Mouse (Mus musculus) kidney, postnatal 36 days (tissue): ENCODE measurements around the gene Fgfr2.

Experiments used
- DNase-seq, 2 experiments: peaks; one replicate each; pipeline ENCODE4 v3.0.0; 2021 to 2022; ENCODE audit warnings: mixed read lengths in 2 of 2

Fgfr2 gene

GRCm38 (mm10) chr7:131882824-131883223 is 1240.3 kb downstream of the Fgfr2 start:
- no peak for DNase-seq

- peak; percentile 42 to 85 for DNase-seq
Observed at GRCm38 (mm10) chr7:131881876-131882615, 1241.1 kb downstream of the Fgfr2 start.

- DNase-seq, result no peak
Observed at GRCm38 (mm10) chr7:131880150-131880549, 1243.0 kb downstream of the Fgfr2 start.

GRCm38 (mm10) chr7:131878846-131879245 is 1244.3 kb downstream of the Fgfr2 start:
- no peak for DNase-seq

- no peak for DNase-seq
Observed at GRCm38 (mm10) chr7:131861157-131861556, 1262.0 kb downstream of the Fgfr2 start.

- DNase-seq, result no peak
Observed at GRCm38 (mm10) chr7:131855641-131856040, 1267.5 kb downstream of the Fgfr2 start.

GRCm38 (mm10) chr7:131850579-131850978 is 1272.6 kb downstream of the Fgfr2 start:
- DNase-seq, result no peak

GRCm38 (mm10) chr7:131846066-131846905 is 1276.9 kb downstream of the Fgfr2 start:
- no peak for DNase-seq

GRCm38 (mm10) chr7:131830261-131830660 is 1292.9 kb downstream of the Fgfr2 start:
- DNase-seq, result no peak

- no peak for DNase-seq
Observed at GRCm38 (mm10) chr7:131826811-131827210, 1296.3 kb downstream of the Fgfr2 start.

GRCm38 (mm10) chr7:131817976-131818375 is 1305.2 kb downstream of the Fgfr2 start:
- no peak for DNase-seq

- DNase-seq, result no peak
Observed at GRCm38 (mm10) chr7:131816641-131817040, 1306.5 kb downstream of the Fgfr2 start.

GRCm38 (mm10) chr7:131812116-131812515 is 1311.0 kb downstream of the Fgfr2 start:
- no peak for DNase-seq

- no peak for DNase-seq
Observed at GRCm38 (mm10) chr7:131810916-131811315, 1312.2 kb downstream of the Fgfr2 start.

- DNase-seq, result peak in 1 of 2 experiments; percentile 7
Observed at GRCm38 (mm10) chr7:131809584-131810181, 1313.5 kb downstream of the Fgfr2 start.

- DNase-seq, result no peak
Observed at GRCm38 (mm10) chr7:131807257-131807656, 1315.9 kb downstream of the Fgfr2 start.

- DNase-seq, result no peak
Observed at GRCm38 (mm10) chr7:131805525-131806202, 1317.5 kb downstream of the Fgfr2 start.

GRCm38 (mm10) chr7:131800416-131801045 is 1322.6 kb downstream of the Fgfr2 start:
- DNase-seq, result peak in 1 of 2 experiments; percentile 64

GRCm38 (mm10) chr7:131797161-131797560 is 1326.0 kb downstream of the Fgfr2 start:
- no peak for DNase-seq

GRCm38 (mm10) chr7:131788595-131789206 is 1334.4 kb downstream of the Fgfr2 start:
- DNase-seq, result no peak

GRCm38 (mm10) chr7:131785721-131786120 is 1337.4 kb downstream of the Fgfr2 start:
- no peak for DNase-seq
